Mouse (Mus musculus): ENCODE measurements around the gene Slc1a3. TPM values are rescaled to one million over a fixed set of nuclear protein-coding genes. Genes with fewer than 3 reads are reported as not detected.

Slc1a3 gene
- total and polyA plus RNA-seq, 3 experiments = 4.5 to 12.6 (median 6.5) TPM

DNA sequence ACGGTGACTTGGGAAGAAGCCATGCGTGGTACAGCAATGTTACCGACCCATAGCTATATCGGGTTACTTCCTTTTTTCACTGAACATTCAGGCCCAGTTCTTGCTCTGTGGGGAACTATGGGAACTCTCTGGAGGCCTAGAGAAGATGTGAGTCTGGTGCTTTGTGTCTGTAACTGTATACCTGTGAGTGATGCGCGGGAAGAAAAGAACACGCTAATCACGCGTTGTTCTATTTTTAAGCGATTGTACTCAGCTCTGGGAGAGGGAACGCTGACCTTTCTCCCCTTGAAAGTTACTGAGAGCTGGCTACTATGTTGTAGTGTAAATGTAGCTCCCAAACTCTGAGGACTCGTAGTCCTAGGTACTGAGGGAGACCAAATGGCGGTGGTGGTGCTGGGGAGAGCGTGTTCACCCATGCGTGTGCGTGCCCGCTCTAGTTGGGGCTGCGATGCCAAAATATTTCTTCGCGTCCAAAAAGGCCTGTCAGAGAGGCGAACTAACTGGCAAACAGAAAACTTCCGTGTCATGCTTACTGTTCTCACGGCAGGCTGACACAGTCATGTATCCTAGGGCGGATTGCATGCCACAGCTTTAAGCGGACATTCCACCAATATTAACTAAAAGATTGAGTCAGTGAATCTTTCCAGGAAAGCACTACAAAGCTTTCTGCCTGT, 42.6 kb downstream of the Slc1a3 start (continued):
- no peak for TF ChIP-seq JUND (conservative IDR thresholded peaks at IDR 0.05; ENCODE audit: low read depth, low read length)
- TF ChIP-seq GABPA (IDR thresholded peaks at IDR 0.05; ENCODE audit: insufficient replicate concordance, low read depth, low read length) = no peak
- TF ChIP-seq CTCF (conservative IDR thresholded peaks at IDR 0.05 in 1 of 2, IDR thresholded peaks at IDR 0.05 in 1 of 2; ENCODE audit: low read depth in 2 of 2, low read length in 2 of 2) = no peak
- TF ChIP-seq MEF2A (IDR thresholded peaks at IDR 0.05; ENCODE audit: borderline replicate concordance, low read depth, low read length) = peak; percentile 67
- peak; percentile 78 for TF ChIP-seq BHLHE40 (IDR thresholded peaks at IDR 0.05; ENCODE audit: low read depth, low read length)
- no peak for TF ChIP-seq POLR2A (IDR thresholded peaks at IDR 0.05; ENCODE audit: low read depth, low read length)
- TF ChIP-seq UBTF (IDR thresholded peaks at IDR 0.05; ENCODE audit: low read depth, low read length) = no peak
- 0 out of 2 replicates have a peak, but pooled peaks have one; percentile 47 for TF ChIP-seq MXI1 (IDR thresholded peaks at IDR 0.05; ENCODE audit: low read depth, low read length)
- TF ChIP-seq CHD2 (IDR thresholded peaks at IDR 0.05; ENCODE audit: low read length) = 0 out of 2 replicates have a peak, but pooled peaks have one; percentile 10
- TF ChIP-seq HCFC1 (IDR thresholded peaks at IDR 0.05; ENCODE audit: low read depth, low read length) = peak; percentile 28; the same call in 1 of the 2 replicates
- TF ChIP-seq ETS1 (conservative IDR thresholded peaks at IDR 0.05; ENCODE audit: low read depth, low read length) = peak; percentile 48
- no peak for TF ChIP-seq TCF12 (IDR thresholded peaks at IDR 0.05; ENCODE audit: low read depth, low read length)
- no peak for TF ChIP-seq MAZ (IDR thresholded peaks at IDR 0.05; ENCODE audit: low read depth, low read length)
- no peak for TF ChIP-seq ZKSCAN1 (IDR thresholded peaks at IDR 0.05; ENCODE audit: borderline replicate concordance, low read depth, low read length)
- TF ChIP-seq JUN (IDR thresholded peaks at IDR 0.05; ENCODE audit: insufficient read depth, low read depth, low read length) = no peak; the same call in 1 of the 2 replicates
- TF ChIP-seq ZNF384 (IDR thresholded peaks at IDR 0.05; ENCODE audit: low read depth, low read length) = no peak

DNA sequence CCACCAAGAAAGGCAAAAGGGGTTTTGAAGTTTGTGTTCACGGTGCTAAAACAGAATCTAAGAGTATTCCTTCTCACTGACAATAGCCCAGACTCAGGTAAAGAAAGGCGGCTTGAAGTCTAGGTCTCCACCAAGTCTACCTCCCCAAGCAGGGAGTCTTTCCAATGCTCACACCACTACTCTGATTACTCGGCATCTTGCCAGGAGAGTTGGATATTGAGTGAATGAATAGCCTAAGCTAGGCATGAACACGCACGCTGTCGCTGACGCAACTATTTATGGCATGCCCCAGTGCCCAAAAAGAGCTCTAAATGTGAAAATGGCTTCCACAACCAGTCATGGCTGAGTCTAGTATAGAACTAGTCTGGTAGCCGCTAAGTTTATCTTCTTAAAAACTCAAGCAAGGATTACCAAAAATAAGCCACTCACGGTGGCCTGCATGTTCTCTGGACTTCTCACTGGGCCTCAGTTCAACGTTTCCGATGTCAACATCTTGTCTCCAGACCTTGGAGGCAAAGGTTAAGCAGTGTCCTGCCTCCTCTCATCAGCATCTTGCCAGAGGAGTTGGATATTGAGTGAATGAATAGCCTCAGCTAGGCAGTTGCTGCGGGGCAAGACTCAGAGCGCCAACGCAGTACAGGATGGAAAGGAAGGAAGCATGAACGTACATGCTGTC, 44.8 kb downstream of the Slc1a3 start:
- DNase-seq (ENCODE audit: extremely low read depth) = no peak
- TF ChIP-seq MAFK (IDR thresholded peaks at IDR 0.05; ENCODE audit: insufficient replicate concordance, low read length) (no peak), ZC3H11A (IDR thresholded peaks at IDR 0.05; ENCODE audit: low read depth, low read length) (no peak), ETS1 (conservative IDR thresholded peaks at IDR 0.05; ENCODE audit: low read depth, low read length) (no peak), JUN (IDR thresholded peaks at IDR 0.05; ENCODE audit: insufficient read depth, low read depth, low read length) (no peak), POLR2AphosphoS2 (IDR thresholded peaks at IDR 0.05; ENCODE audit: low read depth, low read length) (no peak), RAD21 (IDR thresholded peaks at IDR 0.05; ENCODE audit: low read depth, low read length) (no peak), KAT2A (IDR thresholded peaks at IDR 0.05; ENCODE audit: insufficient replicate concordance, low read length) (no peak), ELF1 (IDR thresholded peaks at IDR 0.05; ENCODE audit: low read depth, low read length) (no peak), NRF1 (IDR thresholded peaks at IDR 0.05; ENCODE audit: low read depth, low read length) (no peak), USF1 (IDR thresholded peaks at IDR 0.05; ENCODE audit: low read depth, low read length) (no peak), EP300 (IDR thresholded peaks at IDR 0.05; ENCODE audit: low read length) (no peak), RCOR1 (conservative IDR thresholded peaks at IDR 0.05; ENCODE audit: low read depth, low read length) (no peak), PAX5 (IDR thresholded peaks at IDR 0.05; ENCODE audit: low read length) (no peak), MXI1 (IDR thresholded peaks at IDR 0.05; ENCODE audit: low read depth, low read length) (no peak), MYC (IDR thresholded peaks at IDR 0.05; ENCODE audit: low read depth, low read length) (no peak)
- Histone ChIP-seq H3K4me1 (ENCODE audit: control insufficient read depth in 1 of 2, insufficient read depth in 2 of 2) (peaks cover 3 to 58% of the 10 kb centered on the region in 2 experiments; a peak in 2 of 4 replicates), H3K79me2 (replicated peaks; ENCODE audit: control insufficient read depth, extremely low read depth, insufficient read depth, poor library complexity, severe bottlenecking) (no peaks in the 10 kb centered on the region; the same call in 1 of the 2 replicates), H3K27me3 (replicated peaks) (no peaks in the 10 kb centered on the region), H3K4me3 (replicated peaks in 1 of 3; ENCODE audit: low read depth in 2 of 3, low read length in 2 of 3, poor library complexity in 1 of 3) (no peak overlapping the region), H3K36me3 (replicated peaks in 1 of 2; ENCODE audit: control insufficient read depth in 1 of 2, insufficient read depth in 1 of 2, low read length in 1 of 2) (peaks cover 0 to 3% of the 10 kb centered on the region in 2 experiments), H3K4me2 (ENCODE audit: insufficient read depth, low read depth, poor library complexity, severe bottlenecking) (no peak overlapping the region), H3K9ac (ENCODE audit: insufficient read depth, low read depth) (no peak overlapping the region), H3K9me3 (replicated peaks; ENCODE audit: low read length) (no peaks in the 10 kb centered on the region), H3K27ac (ENCODE audit: insufficient read depth, low read depth) (no peak overlapping the region)
- dilution Hi-C loops (cut with MboI; ENCODE audit: extremely low pct_ligation_motif_present, extremely low pct_unique_long_range_greater_than_20kb, low sequenced_read_pairs) = no loop called here
- in situ Hi-C loops (cut with MboI; ENCODE audit: low pct_ligation_motif_present, low pct_unique_long_range_greater_than_20kb, low sequenced_read_pairs) = no loop called here
